In the genomic region with DNA sequence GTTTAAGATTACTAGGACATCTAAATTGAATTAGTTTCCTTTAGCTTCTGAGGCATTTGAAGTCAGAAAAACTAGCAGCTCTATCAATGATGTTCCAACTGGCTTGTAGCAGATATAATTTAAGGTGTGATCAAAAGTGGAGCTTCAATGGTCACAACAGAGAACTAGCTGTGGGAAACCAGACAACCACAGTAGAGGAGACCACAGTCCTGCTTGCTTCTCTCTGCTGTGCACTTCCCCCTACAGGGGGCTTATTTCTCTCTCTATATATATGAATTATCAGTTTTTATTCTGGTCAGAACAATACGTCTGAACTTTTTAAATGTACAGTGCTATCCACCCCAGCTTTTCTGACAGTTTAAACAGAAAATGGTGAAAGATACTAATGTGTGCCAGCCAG, we compare ENCODE assay signal across 34 mouse cellular contexts.
"Had no signal": no experiment of that assay in that cellular context is flagged by ENCODE, and none has a peak within 500 bp of the region (broad histone marks: within the 10 kb centered on the region; RNA-seq: fewer than 3 reads in every experiment).

No protein-coding gene starts in this region.

- H3K9me3 ChIP-seq: heart, embryonic 15.5 days; hindbrain, embryonic 13.5 days; hindbrain, embryonic 15.5 days; intestine, embryonic 15.5 days had no signal

- H3K4me3 ChIP-seq: heart, embryonic 10.5 days; heart, embryonic 13.5 days; heart, embryonic 15.5 days; hindbrain, embryonic 10.5 days; hindbrain, embryonic 12.5 days; hindbrain, embryonic 13.5 days; hindbrain, embryonic 15.5 days; intestine, embryonic 15.5 days; kidney, embryonic 15.5 days; layer of hippocampus, adult 2 months; left cerebral cortex, adult 2 months had no signal

- H3K4me1 ChIP-seq: heart, embryonic 10.5 days; heart, embryonic 13.5 days; heart, embryonic 15.5 days; hindbrain, embryonic 10.5 days; hindbrain, embryonic 12.5 days; hindbrain, embryonic 13.5 days; hindbrain, embryonic 15.5 days; intestine, embryonic 15.5 days; kidney, embryonic 15.5 days had no signal

- ATAC-seq: hindbrain, embryonic 16.5 days; inflammation-experienced regulatory T-cells, adult 6 months; intestine, embryonic 15.5 days; intestine, embryonic 16.5 days; intestine, postnatal 0 days had no signal

- H3K27me3 ChIP-seq: heart, embryonic 13.5 days; heart, embryonic 15.5 days; hindbrain, embryonic 12.5 days; hindbrain, embryonic 13.5 days; hindbrain, embryonic 15.5 days; intestine, embryonic 15.5 days; kidney, embryonic 15.5 days had no signal

- DNase-seq: heart, postnatal 10 days; heart, postnatal 14 days; heart, postnatal 36 days; heart, postnatal 4 days; kidney, adult 11 months; kidney, adult 18-20 months; kidney, adult 8-10 months; kidney, adult 9 months; kidney, postnatal 10 days; kidney, postnatal 14 days; kidney, postnatal 25 days; kidney, postnatal 36 days; kidney, postnatal 4 days; layer of hippocampus, adult 9-11 months; layer of hippocampus, postnatal 36 days had no signal

- H3K4me2 ChIP-seq: heart, embryonic 11.5 days; heart, embryonic 13.5 days; heart, embryonic 15.5 days; hindbrain, embryonic 12.5 days; hindbrain, embryonic 13.5 days; hindbrain, embryonic 14.5 days; hindbrain, embryonic 15.5 days; intestine, embryonic 15.5 days; kidney, embryonic 15.5 days had no signal

- H3K27ac ChIP-seq: heart, embryonic 10.5 days; heart, embryonic 13.5 days; heart, embryonic 15.5 days; hindbrain, embryonic 10.5 days; hindbrain, embryonic 12.5 days; hindbrain, embryonic 13.5 days; hindbrain, embryonic 14.5 days; hindbrain, embryonic 15.5 days; hindbrain, postnatal 0 days; intestine, embryonic 15.5 days; kidney, embryonic 15.5 days; kidney, postnatal 0 days; layer of hippocampus, adult 2 months; left cerebral cortex, adult 2 months had no signal

- H3K9ac ChIP-seq: heart, embryonic 13.5 days; heart, embryonic 15.5 days; hindbrain, embryonic 12.5 days; hindbrain, embryonic 13.5 days; hindbrain, embryonic 14.5 days; hindbrain, embryonic 15.5 days; intestine, embryonic 15.5 days; kidney, embryonic 15.5 days had no signal

- H3K36me3 ChIP-seq: heart, embryonic 10.5 days; heart, embryonic 13.5 days; heart, embryonic 15.5 days; hindbrain, embryonic 10.5 days; hindbrain, embryonic 12.5 days; hindbrain, embryonic 13.5 days; hindbrain, embryonic 15.5 days; intestine, embryonic 15.5 days; kidney, embryonic 15.5 days had no signal
